Mouse (Mus musculus): ENCODE results near the gene Olfr140. TPM values are rescaled to one million over a fixed set of nuclear protein-coding genes. Genes with fewer than 3 reads are reported as not detected.

The Olfr140 gene
- not detected in 2 replicates for polyA plus RNA-seq (2014; fragmentation: Nextera tagmentation; extraction: Ambion mirVana)

GRCm38 (mm10) chr2:90063494-90063893 is at the start of gene Olfr140:
Gene Olfr140, minus strand, starts transcription at chr2:90063594.
- no peaks in the 10 kb centered on the region for H3K9me3 ChIP-seq (ENCODE audit: control insufficient read depth, low read length)
- no peaks in the 10 kb centered on the region for H3K36me3 ChIP-seq (ENCODE audit: control insufficient read depth, insufficient read depth, low read length)
- no peaks in the 10 kb centered on the region for H3K27me3 ChIP-seq (ENCODE audit: control insufficient read depth, insufficient read depth, low read length)
- no peaks in the 10 kb centered on the region for H3K4me1 ChIP-seq (ENCODE audit: control insufficient read depth, insufficient read depth, low read length)
- ATAC-seq (ENCODE audit: insufficient read depth, low FRiP score, low TSS enrichment): no peak
- H3K4me2 ChIP-seq (ENCODE audit: low read depth): no peak within 1 kb of the TSS
- DNase-seq (ENCODE audit: low spot score): no peak
- H3K9ac ChIP-seq (ENCODE audit: low read length): no peak within 1 kb of the TSS
- H3K27ac ChIP-seq (ENCODE audit: low read depth, low read length): no peak within 1 kb of the TSS
- H3K4me3 ChIP-seq (ENCODE audit: low read depth, low read length): no peak within 1 kb of the TSS

GRCm38 (mm10) chr2:90070065-90070464 is 6.7 kb upstream of the Olfr140 start:
- DNase-seq (ENCODE audit: low spot score) (no peak), ATAC-seq (ENCODE audit: insufficient read depth, low FRiP score, low TSS enrichment) (no peak)
- WGBS: 76% methylated on average over 2 of the region's 2 CpGs
- no peak overlapping the region for H3K4me3 ChIP-seq (ENCODE audit: low read depth, low read length)
- no peaks in the 10 kb centered on the region for H3K36me3 ChIP-seq (ENCODE audit: control insufficient read depth, insufficient read depth, low read length)
- no peaks in the 10 kb centered on the region for H3K27me3 ChIP-seq (ENCODE audit: control insufficient read depth, insufficient read depth, low read length)
- no peak overlapping the region for H3K4me2 ChIP-seq (ENCODE audit: low read depth)
- H3K27ac ChIP-seq (ENCODE audit: low read depth, low read length): no peak overlapping the region
- no peaks in the 10 kb centered on the region for H3K4me1 ChIP-seq (ENCODE audit: control insufficient read depth, insufficient read depth, low read length)
- no peak overlapping the region for H3K9ac ChIP-seq (ENCODE audit: low read length)
- no peaks in the 10 kb centered on the region for H3K9me3 ChIP-seq (ENCODE audit: control insufficient read depth, low read length)

- H3K9ac ChIP-seq (ENCODE audit: low read length): no peak within 1 kb of the TSS
- H3K27ac ChIP-seq (ENCODE audit: low read depth, low read length): no peak within 1 kb of the TSS
- no peaks in the 10 kb centered on the region for H3K27me3 ChIP-seq (ENCODE audit: control insufficient read depth, insufficient read depth, low read length)
- H3K4me1 ChIP-seq (ENCODE audit: control insufficient read depth, insufficient read depth, low read length): no peaks in the 10 kb centered on the region
- no peak for ATAC-seq (ENCODE audit: insufficient read depth, low FRiP score, low TSS enrichment)
- DNase-seq (ENCODE audit: low spot score): no peak
- no peak within 1 kb of the TSS for H3K4me2 ChIP-seq (ENCODE audit: low read depth)
- H3K36me3 ChIP-seq (ENCODE audit: control insufficient read depth, insufficient read depth, low read length): no peaks in the 10 kb centered on the region
- H3K4me3 ChIP-seq (ENCODE audit: low read depth, low read length): no peak within 1 kb of the TSS
- H3K9me3 ChIP-seq (ENCODE audit: control insufficient read depth, low read length): no peaks in the 10 kb centered on the region
Observed at GRCm38 (mm10) chr2:90035037-90035436, 28.4 kb downstream of the Olfr140 start, which contains the start of gene Olfr1265. Gene Olfr1265, plus strand, starts transcription at chr2:90035337.

DNA sequence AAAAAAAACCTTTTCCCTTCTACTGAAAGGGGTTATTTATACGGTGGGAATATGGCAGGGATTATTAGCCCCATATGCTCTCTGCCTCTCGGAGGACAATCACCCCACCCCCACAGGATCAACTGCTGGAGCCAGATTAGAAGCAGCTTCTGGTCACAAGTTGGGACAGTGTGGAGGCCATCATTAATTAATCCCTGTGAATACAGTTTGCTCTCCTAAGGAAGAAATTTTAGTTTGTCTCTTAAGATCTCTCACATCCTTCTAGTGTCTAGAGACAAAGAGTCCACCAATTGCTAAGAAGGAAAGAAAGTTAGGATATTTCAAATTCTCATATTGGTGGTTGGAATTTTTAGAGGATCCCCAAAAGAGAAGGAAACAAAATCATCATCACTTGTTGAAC is 37.9 kb downstream of the Olfr140 start, which contains the start of gene Olfr1264:
Gene Olfr1264, minus strand, starts transcription at position 101 of the 400 bp plus-strand sequence.
- DNase-seq (ENCODE audit: low spot score) (no peak), ATAC-seq (ENCODE audit: insufficient read depth, low FRiP score, low TSS enrichment) (no peak)
- no peaks in the 10 kb centered on the region for H3K27me3 ChIP-seq (ENCODE audit: control insufficient read depth, insufficient read depth, low read length)
- no peaks in the 10 kb centered on the region for H3K4me1 ChIP-seq (ENCODE audit: control insufficient read depth, insufficient read depth, low read length)
- no peaks in the 10 kb centered on the region for H3K36me3 ChIP-seq (ENCODE audit: control insufficient read depth, insufficient read depth, low read length)
- no peaks in the 10 kb centered on the region for H3K9me3 ChIP-seq (ENCODE audit: control insufficient read depth, low read length)
- H3K27ac ChIP-seq (ENCODE audit: low read depth, low read length): no peak within 1 kb of the TSS
- WGBS: 80% methylated on average over 2 of the region's 2 CpGs
- no peak within 1 kb of the TSS for H3K4me2 ChIP-seq (ENCODE audit: low read depth)
- no peak within 1 kb of the TSS for H3K4me3 ChIP-seq (ENCODE audit: low read depth, low read length)
- no peak within 1 kb of the TSS for H3K9ac ChIP-seq (ENCODE audit: low read length)

DNA sequence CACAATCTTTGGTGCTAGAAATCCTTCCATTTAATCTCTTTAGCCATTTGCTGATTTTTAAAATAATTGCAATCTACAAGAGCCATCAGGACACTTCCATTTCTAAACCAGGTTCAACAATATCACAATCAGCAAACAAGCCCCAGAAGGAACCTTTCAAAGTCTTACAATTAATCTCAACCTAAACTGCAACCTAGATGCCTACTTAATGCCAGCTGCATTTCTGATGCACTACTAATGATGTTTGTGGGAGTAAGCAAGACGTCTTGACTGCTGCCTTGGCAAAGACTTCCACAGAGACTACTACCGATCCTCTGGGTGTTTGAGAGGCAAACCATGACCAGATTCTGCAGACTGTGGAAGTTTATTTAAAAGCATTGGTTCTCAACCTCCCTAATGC is 51.6 kb downstream of the Olfr140 start, which contains the start of gene Olfr1263:
Gene Olfr1263, plus strand, starts transcription at position 301 of the 400 bp plus-strand sequence.
- H3K9ac ChIP-seq (ENCODE audit: low read length): no peak within 1 kb of the TSS
- no peaks in the 10 kb centered on the region for H3K9me3 ChIP-seq (ENCODE audit: control insufficient read depth, low read length)
- ATAC-seq (ENCODE audit: insufficient read depth, low FRiP score, low TSS enrichment) (no peak), DNase-seq (ENCODE audit: low spot score) (no peak)
- H3K27me3 ChIP-seq (ENCODE audit: control insufficient read depth, insufficient read depth, low read length): no peaks in the 10 kb centered on the region
- WGBS: 86% methylated on average over 2 of the region's 2 CpGs
- no peaks in the 10 kb centered on the region for H3K4me1 ChIP-seq (ENCODE audit: control insufficient read depth, insufficient read depth, low read length)
- no peak within 1 kb of the TSS for H3K27ac ChIP-seq (ENCODE audit: low read depth, low read length)
- no peak within 1 kb of the TSS for H3K4me3 ChIP-seq (ENCODE audit: low read depth, low read length)
- no peaks in the 10 kb centered on the region for H3K36me3 ChIP-seq (ENCODE audit: control insufficient read depth, insufficient read depth, low read length)
- H3K4me2 ChIP-seq (ENCODE audit: low read depth): no peak within 1 kb of the TSS

DNA sequence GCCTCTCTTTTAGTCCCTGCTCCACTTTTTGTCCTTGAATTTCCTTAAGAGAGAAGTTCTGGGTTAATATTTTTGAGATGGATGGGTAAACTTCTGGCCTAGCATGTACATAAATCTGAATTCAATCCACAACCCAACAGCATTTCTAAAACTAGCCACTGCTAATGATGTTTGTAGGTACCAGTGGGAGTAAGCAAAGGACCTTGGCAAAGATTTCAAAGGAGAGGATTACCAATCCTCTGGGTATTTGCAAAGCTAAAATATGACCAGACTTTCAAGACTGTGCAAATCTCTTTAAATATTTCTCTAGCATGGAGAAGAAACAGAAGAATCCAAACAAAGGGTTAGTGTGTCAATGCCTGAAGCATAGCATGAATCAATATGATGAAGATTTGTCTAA is 63.5 kb downstream of the Olfr140 start, which contains the start of gene Olfr1262:
Gene Olfr1262, plus strand, starts transcription at position 301 of the 400 bp plus-strand sequence.
- H3K9ac ChIP-seq (ENCODE audit: low read length): no peak within 1 kb of the TSS
- no peaks in the 10 kb centered on the region for H3K36me3 ChIP-seq (ENCODE audit: control insufficient read depth, insufficient read depth, low read length)
- no peaks in the 10 kb centered on the region for H3K9me3 ChIP-seq (ENCODE audit: control insufficient read depth, low read length)
- ATAC-seq (ENCODE audit: insufficient read depth, low FRiP score, low TSS enrichment): no peak
- no peak for DNase-seq (ENCODE audit: low spot score)
- no peak within 1 kb of the TSS for H3K27ac ChIP-seq (ENCODE audit: low read depth, low read length)
- no peaks in the 10 kb centered on the region for H3K27me3 ChIP-seq (ENCODE audit: control insufficient read depth, insufficient read depth, low read length)
- no peak within 1 kb of the TSS for H3K4me2 ChIP-seq (ENCODE audit: low read depth)
- H3K4me1 ChIP-seq (ENCODE audit: control insufficient read depth, insufficient read depth, low read length): no peaks in the 10 kb centered on the region
- no peak within 1 kb of the TSS for H3K4me3 ChIP-seq (ENCODE audit: low read depth, low read length)

Other genes with a start within 250 kb of the Olfr140 start
- not detected in 2 replicates for gene Olfr1256, start 222.0 kb downstream of the Olfr140 start, polyA plus RNA-seq (2014; fragmentation: Nextera tagmentation; extraction: Ambion mirVana)
- gene Olfr48, start 215.4 kb downstream of the Olfr140 start, polyA plus RNA-seq (2014; fragmentation: Nextera tagmentation; extraction: Ambion mirVana): not detected in 2 replicates
- gene Olfr1257, start 185.2 kb downstream of the Olfr140 start, polyA plus RNA-seq (2014; fragmentation: Nextera tagmentation; extraction: Ambion mirVana): not detected in 2 replicates
- not detected in 2 replicates for gene Olfr1258, start 136.3 kb downstream of the Olfr140 start, polyA plus RNA-seq (2014; fragmentation: Nextera tagmentation; extraction: Ambion mirVana)
- not detected in 2 replicates for gene Olfr1259, start 114.9 kb downstream of the Olfr140 start, polyA plus RNA-seq (2014; fragmentation: Nextera tagmentation; extraction: Ambion mirVana)
- gene Olfr1260, start 89.3 kb downstream of the Olfr140 start, polyA plus RNA-seq (2014; fragmentation: Nextera tagmentation; extraction: Ambion mirVana): not detected in 2 replicates
- gene Olfr1261, start 72.4 kb downstream of the Olfr140 start, polyA plus RNA-seq (2014; fragmentation: Nextera tagmentation; extraction: Ambion mirVana): not detected in 2 replicates
- not detected in 2 replicates for gene Olfr1262, start 63.4 kb downstream of the Olfr140 start, polyA plus RNA-seq (2014; fragmentation: Nextera tagmentation; extraction: Ambion mirVana)
- gene Olfr1263, start 51.5 kb downstream of the Olfr140 start, polyA plus RNA-seq (2014; fragmentation: Nextera tagmentation; extraction: Ambion mirVana): not detected in 2 replicates
- gene Olfr1264, start 38.0 kb downstream of the Olfr140 start, polyA plus RNA-seq (2014; fragmentation: Nextera tagmentation; extraction: Ambion mirVana): not detected in 2 replicates
- gene Olfr1265, start 28.3 kb downstream of the Olfr140 start, polyA plus RNA-seq (2014; fragmentation: Nextera tagmentation; extraction: Ambion mirVana): not detected in 2 replicates
- not detected in 2 replicates for gene Olfr1269, start 57.8 kb upstream of the Olfr140 start, polyA plus RNA-seq (2014; fragmentation: Nextera tagmentation; extraction: Ambion mirVana)
- 0.20 TPM in 1 of 2 replicates, not detected in the other for gene Olfr32, start 78.7 kb upstream of the Olfr140 start, polyA plus RNA-seq (2014; fragmentation: Nextera tagmentation; extraction: Ambion mirVana)
- gene Olfr1270, start 89.5 kb upstream of the Olfr140 start, polyA plus RNA-seq (2014; fragmentation: Nextera tagmentation; extraction: Ambion mirVana): not detected in 2 replicates
- gene Olfr1506, start 160.9 kb upstream of the Olfr140 start, polyA plus RNA-seq (2014; fragmentation: Nextera tagmentation; extraction: Ambion mirVana): not detected in 2 replicates
- gene Olfr142, start 194.0 kb upstream of the Olfr140 start, polyA plus RNA-seq (2014; fragmentation: Nextera tagmentation; extraction: Ambion mirVana): not detected in 2 replicates
- gene Olfr1271, start 207.4 kb upstream of the Olfr140 start, polyA plus RNA-seq (2014; fragmentation: Nextera tagmentation; extraction: Ambion mirVana): not detected in 2 replicates
- not detected in 2 replicates for gene Olfr1272, start 229.2 kb upstream of the Olfr140 start, polyA plus RNA-seq (2014; fragmentation: Nextera tagmentation; extraction: Ambion mirVana)

All from neural tube, embryonic 11.5 days (tissue).